Mouse (Mus musculus) erythroblast, embryonic 14.5 days (primary cell): ENCODE results near the gene Gtsf1.

ENCODE experiments used
- GATA1 ChIP-seq: IDR thresholded peaks from 2 replicates; pipeline ENCODE4 v1.6.1; 2012; ENCODE audit warnings: low read length, inconsistent platforms, mixed read lengths
- TAL1 ChIP-seq: IDR thresholded peaks from 3 replicates; pipeline ENCODE4 v1.6.1; 2012; ENCODE audit warnings: low read length, inconsistent platforms, mixed read lengths

DNA sequence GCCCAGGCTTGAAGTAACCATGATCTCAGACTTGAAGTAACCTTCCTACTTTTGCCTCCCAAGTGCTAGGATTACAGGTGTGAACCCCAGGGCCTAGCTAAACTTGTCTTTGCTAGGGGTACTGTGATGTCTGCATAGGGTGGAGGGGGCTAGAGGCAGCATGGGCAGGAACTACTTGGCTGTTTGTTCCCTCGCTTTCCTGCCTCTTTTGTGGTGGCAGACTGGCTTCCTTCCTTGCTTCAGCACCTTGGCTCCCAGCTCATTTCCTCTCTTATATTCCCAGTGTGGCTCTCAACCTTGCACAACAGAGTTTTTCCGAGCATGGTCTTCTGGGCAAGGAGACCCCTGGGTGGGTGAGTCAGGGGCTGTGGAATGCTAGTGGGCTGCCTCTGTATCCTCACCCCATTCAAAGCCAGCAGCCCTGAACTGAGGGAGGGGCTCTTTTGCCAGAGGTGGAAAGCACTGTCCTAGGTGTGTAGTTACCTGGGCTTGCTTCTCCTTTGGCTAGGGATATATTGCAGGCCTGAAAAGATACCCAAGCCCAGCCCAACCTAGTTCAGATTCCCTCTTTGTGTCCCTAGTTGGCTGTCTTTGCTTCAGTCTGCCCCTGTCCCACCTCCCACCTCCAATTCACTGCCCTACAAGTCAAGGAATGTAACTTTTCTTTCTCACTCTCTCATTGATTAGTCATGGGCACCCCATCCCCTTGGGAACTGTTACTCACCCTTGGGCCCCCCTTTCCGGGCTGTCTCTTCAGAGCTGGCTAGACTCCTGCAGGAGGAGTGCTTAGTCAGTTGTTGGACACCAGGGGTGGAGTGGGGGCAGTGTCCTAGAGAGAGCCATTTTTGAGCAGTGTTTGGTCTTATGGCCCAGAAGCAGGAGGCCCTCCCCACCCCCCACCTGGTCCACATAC, 52.3 kb downstream of the Gtsf1 start:
- TF ChIP-seq GATA1 (no peak), TAL1 (no peak)
